Mouse (Mus musculus): ENCODE measurements around the gene Tifab. TPM values are rescaled to one million over a fixed set of nuclear protein-coding genes. Genes with fewer than 3 reads are reported as not detected.

The Tifab gene
- polyA plus RNA-seq (2014; fragmentation: Nextera tagmentation; extraction: Ambion mirVana), result 0.43 and 0.64 TPM in 2 replicates

GRCm38 (mm10) chr13:56178416-56179035, at the start of gene Tifab:
Gene Tifab (minus strand): TSS chr13:56178885.
- 87% methylated on average over 16 of the region's 16 CpGs for WGBS

GRCm38 (mm10) chr13:56226175-56226954, 47.7 kb upstream of the Tifab start:
- no peaks in the 10 kb centered on the region for H3K9me3 ChIP-seq (ENCODE audit: control insufficient read depth, low read length)
- no peaks in the 10 kb centered on the region for H3K36me3 ChIP-seq (ENCODE audit: control insufficient read depth, insufficient read depth, low read length)
- H3K9ac ChIP-seq (replicated peaks; ENCODE audit: low read length), result no peak overlapping the region
- H3K27ac ChIP-seq (replicated peaks; ENCODE audit: low read depth, low read length), result 0 out of 2 replicates have a peak overlapping the region, but pooled peaks have one; percentile 26
- ATAC-seq (ENCODE audit: low FRiP score, low TSS enrichment) (no peak), DNase-seq (peak; percentile 71)
- H3K4me3 ChIP-seq (replicated peaks; ENCODE audit: low read depth, low read length), result no peak overlapping the region
- H3K4me2 ChIP-seq (ENCODE audit: low read length), result no peak overlapping the region
- peaks cover 50% of the 10 kb centered on the region for H3K27me3 ChIP-seq (ENCODE audit: control insufficient read depth, insufficient read depth, low read length)
- 18% methylated on average over 10 of the region's 10 CpGs for WGBS
- H3K4me1 ChIP-seq (ENCODE audit: control insufficient read depth, insufficient read depth, low read length), result peaks cover 43% of the 10 kb centered on the region

More at GRCm38 (mm10) chr13:56178416-56179035, at the start of gene Tifab:
- no peaks in the 10 kb centered on the region for H3K9me3 ChIP-seq (ENCODE audit: control insufficient read depth, low read length)
- no peaks in the 10 kb centered on the region for H3K27me3 ChIP-seq (ENCODE audit: control insufficient read depth, insufficient read depth, low read length)
- H3K27ac ChIP-seq (replicated peaks; ENCODE audit: low read depth, low read length), result no peak within 1 kb of the TSS
- no peak within 1 kb of the TSS for H3K4me2 ChIP-seq (ENCODE audit: low read length)
- no peaks in the 10 kb centered on the region for H3K36me3 ChIP-seq (ENCODE audit: control insufficient read depth, insufficient read depth, low read length)
- H3K4me3 ChIP-seq (replicated peaks; ENCODE audit: low read depth, low read length), result no peak within 1 kb of the TSS
- DNase-seq (no peak), ATAC-seq (ENCODE audit: low FRiP score, low TSS enrichment) (no peak)
- no peak within 1 kb of the TSS for H3K9ac ChIP-seq (replicated peaks; ENCODE audit: low read length)
- no peaks in the 10 kb centered on the region for H3K4me1 ChIP-seq (ENCODE audit: control insufficient read depth, insufficient read depth, low read length)

- H3K27me3 ChIP-seq (ENCODE audit: control insufficient read depth, insufficient read depth, low read length), result peaks cover 33% of the 10 kb centered on the region
- DNase-seq (no peak), ATAC-seq (ENCODE audit: low FRiP score, low TSS enrichment) (no peak)
- H3K9me3 ChIP-seq (ENCODE audit: control insufficient read depth, low read length), result no peaks in the 10 kb centered on the region
- H3K9ac ChIP-seq (replicated peaks; ENCODE audit: low read length), result no peak overlapping the region
- no peak overlapping the region for H3K4me3 ChIP-seq (replicated peaks; ENCODE audit: low read depth, low read length)
- no peak overlapping the region for H3K27ac ChIP-seq (replicated peaks; ENCODE audit: low read depth, low read length)
- 3% methylated on average over 21 of the region's 21 CpGs for WGBS
- H3K4me2 ChIP-seq (ENCODE audit: low read length), result peak overlapping the region; percentile 3; the same call in 1 of the 2 replicates
- peaks cover 40% of the 10 kb centered on the region for H3K4me1 ChIP-seq (ENCODE audit: control insufficient read depth, insufficient read depth, low read length)
- H3K36me3 ChIP-seq (ENCODE audit: control insufficient read depth, insufficient read depth, low read length), result no peaks in the 10 kb centered on the region
Measured at GRCm38 (mm10) chr13:56223625-56224024, 44.9 kb upstream of the Tifab start.

- ATAC-seq (ENCODE audit: low FRiP score, low TSS enrichment) (no peak), DNase-seq (no peak)
- no peak overlapping the region for H3K27ac ChIP-seq (replicated peaks; ENCODE audit: low read depth, low read length)
- H3K4me3 ChIP-seq (replicated peaks; ENCODE audit: low read depth, low read length), result no peak overlapping the region
- H3K4me2 ChIP-seq (ENCODE audit: low read length), result no peak overlapping the region
- H3K36me3 ChIP-seq (ENCODE audit: control insufficient read depth, insufficient read depth, low read length), result no peaks in the 10 kb centered on the region
- H3K9me3 ChIP-seq (ENCODE audit: control insufficient read depth, low read length), result no peaks in the 10 kb centered on the region
- no peak overlapping the region for H3K9ac ChIP-seq (replicated peaks; ENCODE audit: low read length)
- WGBS, result 6% methylated on average over 4 of the region's 4 CpGs
- peaks cover 29% of the 10 kb centered on the region for H3K27me3 ChIP-seq (ENCODE audit: control insufficient read depth, insufficient read depth, low read length)
- peaks cover 35% of the 10 kb centered on the region for H3K4me1 ChIP-seq (ENCODE audit: control insufficient read depth, insufficient read depth, low read length)
Measured at GRCm38 (mm10) chr13:56222849-56223246, 44.2 kb upstream of the Tifab start.

- H3K27me3 ChIP-seq (ENCODE audit: control insufficient read depth, insufficient read depth, low read length), result peaks cover 29% of the 10 kb centered on the region
- WGBS, result 2% methylated on average over 50 of the region's 50 CpGs
- H3K27ac ChIP-seq (replicated peaks; ENCODE audit: low read depth, low read length), result peak overlapping the region; percentile 63
Measured at GRCm38 (mm10) chr13:56221995-56222848, 43.5 kb upstream of the Tifab start.

GRCm38 (mm10) chr13:56221129-56221910, 42.6 kb upstream of the Tifab start:
- H3K9me3 ChIP-seq (ENCODE audit: control insufficient read depth, low read length), result no peaks in the 10 kb centered on the region
- DNase-seq, result peak; percentile 81
- H3K4me1 ChIP-seq (ENCODE audit: control insufficient read depth, insufficient read depth, low read length), result peaks cover 36% of the 10 kb centered on the region
- H3K4me2 ChIP-seq (ENCODE audit: low read length), result peak overlapping the region; percentile 65
- H3K27me3 ChIP-seq (ENCODE audit: control insufficient read depth, insufficient read depth, low read length), result peaks cover 25% of the 10 kb centered on the region
- peak overlapping the region; percentile 30 for H3K4me3 ChIP-seq (replicated peaks; ENCODE audit: low read depth, low read length)
- ATAC-seq (ENCODE audit: low FRiP score, low TSS enrichment), result peak; percentile 82
- H3K36me3 ChIP-seq (ENCODE audit: control insufficient read depth, insufficient read depth, low read length), result no peaks in the 10 kb centered on the region
- peak overlapping the region; percentile 78 for H3K27ac ChIP-seq (replicated peaks; ENCODE audit: low read depth, low read length)
- WGBS, result under 1% methylated on average over 46 of the region's 46 CpGs
- peak overlapping the region; percentile 47 for H3K9ac ChIP-seq (replicated peaks; ENCODE audit: low read length)

More at GRCm38 (mm10) chr13:56221995-56222848, 43.5 kb upstream of the Tifab start:
- DNase-seq (peak; percentile 75), ATAC-seq (ENCODE audit: low FRiP score, low TSS enrichment) (peak; percentile 81; the same call in 1 of the 2 replicates)
- 0 out of 2 replicates have a peak overlapping the region, but pooled peaks have one; percentile 17 for H3K9ac ChIP-seq (replicated peaks; ENCODE audit: low read length)
- H3K36me3 ChIP-seq (ENCODE audit: control insufficient read depth, insufficient read depth, low read length), result no peaks in the 10 kb centered on the region
- H3K9me3 ChIP-seq (ENCODE audit: control insufficient read depth, low read length), result no peaks in the 10 kb centered on the region
- peaks cover 34% of the 10 kb centered on the region for H3K4me1 ChIP-seq (ENCODE audit: control insufficient read depth, insufficient read depth, low read length)
- peak overlapping the region; percentile 30 for H3K4me3 ChIP-seq (replicated peaks; ENCODE audit: low read depth, low read length)
- H3K4me2 ChIP-seq (ENCODE audit: low read length), result peak overlapping the region; percentile 65

GRCm38 (mm10) chr13:56219254-56219653, 40.6 kb upstream of the Tifab start:
- no peak overlapping the region for H3K27ac ChIP-seq (replicated peaks; ENCODE audit: low read depth, low read length)
- no peak overlapping the region for H3K9ac ChIP-seq (replicated peaks; ENCODE audit: low read length)
- ATAC-seq (ENCODE audit: low FRiP score, low TSS enrichment), result no peak
- H3K27me3 ChIP-seq (ENCODE audit: control insufficient read depth, insufficient read depth, low read length), result peaks cover 21% of the 10 kb centered on the region
- no peak overlapping the region for H3K4me3 ChIP-seq (replicated peaks; ENCODE audit: low read depth, low read length)
- no peaks in the 10 kb centered on the region for H3K36me3 ChIP-seq (ENCODE audit: control insufficient read depth, insufficient read depth, low read length)
- H3K4me2 ChIP-seq (ENCODE audit: low read length), result no peak overlapping the region
- H3K9me3 ChIP-seq (ENCODE audit: control insufficient read depth, low read length), result no peaks in the 10 kb centered on the region
- H3K4me1 ChIP-seq (ENCODE audit: control insufficient read depth, insufficient read depth, low read length), result peaks cover 46% of the 10 kb centered on the region
- WGBS, result 69% methylated on average over 9 of the region's 9 CpGs
- DNase-seq, result no peak

GRCm38 (mm10) chr13:56216090-56216489, 37.4 kb upstream of the Tifab start:
- Histone ChIP-seq H3K4me1 (ENCODE audit: control insufficient read depth, insufficient read depth, low read length) (peaks cover 24% of the 10 kb centered on the region), H3K27ac (replicated peaks; ENCODE audit: low read depth, low read length) (no peak overlapping the region), H3K9ac (replicated peaks; ENCODE audit: low read length) (no peak overlapping the region), H3K27me3 (ENCODE audit: control insufficient read depth, insufficient read depth, low read length) (0 out of 2 replicates have a peak, but pooled peaks cover 12% of the 10 kb centered on the region), H3K4me2 (ENCODE audit: low read length) (no peak overlapping the region), H3K4me3 (replicated peaks; ENCODE audit: low read depth, low read length) (no peak overlapping the region), H3K36me3 (ENCODE audit: control insufficient read depth, insufficient read depth, low read length) (no peaks in the 10 kb centered on the region), H3K9me3 (ENCODE audit: control insufficient read depth, low read length) (peaks cover 7% of the 10 kb centered on the region; the same call in 1 of the 2 replicates)
- 3% methylated on average over 4 of the region's 4 CpGs for WGBS
- DNase-seq (no peak), ATAC-seq (ENCODE audit: low FRiP score, low TSS enrichment) (no peak)
